Mouse (Mus musculus): ENCODE data around the gene Snai1.

GRCm38 (mm10) chr2:167514641-167515040 is 23.4 kb upstream of the Snai1 start:
- TF ChIP-seq USF1 (IDR thresholded peaks at IDR 0.05; ENCODE audit: low read depth) (no peak), MYOG (IDR thresholded peaks at IDR 0.05; ENCODE audit: control insufficient read depth, extremely low read depth, insufficient read length) (no peak), CTCF (IDR thresholded peaks at IDR 0.05; ENCODE audit: control insufficient read depth, insufficient read depth, insufficient read length) (no peak), CEBPB (IDR thresholded peaks at IDR 0.05; ENCODE audit: low read depth) (no peak), FOSL1 (IDR thresholded peaks at IDR 0.05; ENCODE audit: insufficient read depth, low read length, poor library complexity, severe bottlenecking) (no peak)
